Mouse (Mus musculus) bone marrow, adult 2 months (tissue): ENCODE measurements around the gene Epc2.

Experiments
- CTCF ChIP-seq: fragments of 200-500 bp; IDR thresholded peaks from 2 replicates; pipeline ENCODE4 v1.5.1; 2011; ENCODE audit warnings: low read length, control low read depth; ENCODE audit not compliant: control insufficient read depth, insufficient read depth
- POLR2A ChIP-seq: fragments of 200-500 bp; IDR thresholded peaks from 2 replicates; pipeline ENCODE4 v1.6.1; 2011; ENCODE audit warnings: low read depth, mild to moderate bottlenecking, control low read depth, low read length, borderline replicate concordance; ENCODE audit not compliant: control insufficient read depth

DNA sequence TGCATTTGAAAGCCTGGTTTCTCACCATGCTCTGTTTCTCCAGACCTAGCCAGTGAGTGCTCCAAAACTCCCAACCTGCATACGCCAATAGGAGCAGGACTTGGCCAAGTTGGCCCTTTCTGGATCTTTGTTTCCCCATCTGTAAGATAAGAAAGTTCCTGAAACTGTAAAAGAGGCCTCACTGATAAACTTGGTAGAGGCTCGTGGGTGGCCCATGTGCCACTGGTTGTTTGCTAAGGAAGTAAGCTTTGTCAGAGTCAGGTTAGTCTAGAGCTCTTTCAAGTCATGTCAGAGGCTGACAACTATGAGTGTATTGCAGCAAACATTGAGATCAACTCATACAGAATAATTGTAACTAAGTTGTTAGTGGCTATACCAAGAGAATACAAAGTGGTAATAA, 101.8 kb downstream of the Epc2 start:
- no peak for TF ChIP-seq CTCF
- no peak for TF ChIP-seq POLR2A
